Mouse (Mus musculus): ENCODE measurements around the gene Lingo2. TPM values are rescaled to one million over a fixed set of nuclear protein-coding genes. Genes with fewer than 3 reads are reported as not detected.

Gene Lingo2
- total and polyA plus RNA-seq, 3 experiments, result not detected

DNA sequence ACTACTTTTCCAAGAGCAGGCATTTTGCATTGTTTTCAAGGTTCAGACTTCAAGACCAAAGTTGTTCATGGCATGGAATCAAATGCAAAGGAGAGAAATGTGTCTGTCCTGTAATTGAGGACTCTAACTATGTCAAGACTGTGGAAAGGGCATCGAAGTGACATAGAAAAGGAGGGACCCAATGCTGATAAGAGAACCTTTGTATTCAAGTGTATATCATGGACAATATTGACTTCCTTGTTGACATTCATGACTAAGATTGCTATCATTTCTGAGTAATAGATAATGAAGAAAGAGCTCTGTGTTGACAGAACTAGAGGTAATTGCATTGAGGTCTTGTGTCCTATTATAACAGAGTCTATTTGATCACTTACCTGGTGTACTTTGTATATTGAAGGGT, 390.6 kb downstream of the Lingo2 start:
- no peaks in the 10 kb centered on the region for H3K36me3 ChIP-seq (ENCODE audit: control insufficient read depth in 1 of 2, insufficient read depth in 2 of 2, low read length in 2 of 2)
- no peaks in the 10 kb centered on the region for H3K9me3 ChIP-seq (replicated peaks; ENCODE audit: insufficient read depth, low read length)
- H3K9ac ChIP-seq (ENCODE audit: control insufficient read depth, low read depth, low read length, poor library complexity, severe bottlenecking), result no peak overlapping the region
- no peaks in the 10 kb centered on the region for H3K79me2 ChIP-seq (ENCODE audit: control insufficient read depth, insufficient read depth, low read length, poor library complexity)
- TF ChIP-seq CHD1 (IDR thresholded peaks at IDR 0.05; ENCODE audit: low read depth, low read length) (no peak), NELFE (IDR thresholded peaks at IDR 0.05; ENCODE audit: low read depth, low read length) (no peak), CHD2 (IDR thresholded peaks at IDR 0.05; ENCODE audit: low read length) (no peak), BHLHE40 (IDR thresholded peaks at IDR 0.05; ENCODE audit: borderline replicate concordance, low read depth, low read length) (no peak), USF1 (IDR thresholded peaks at IDR 0.05; ENCODE audit: low read depth, low read length) (no peak)
- no peak overlapping the region for H3K27ac ChIP-seq (ENCODE audit: control insufficient read depth, low read depth, low read length)
- H3K4me1 ChIP-seq (ENCODE audit: control insufficient read depth in 1 of 2, insufficient read depth in 2 of 2, low read length in 2 of 2), result no peaks in the 10 kb centered on the region
- H3K27me3 ChIP-seq (ENCODE audit: control insufficient read depth in 1 of 2, insufficient read depth in 2 of 2, low read length in 2 of 2), result no peaks in the 10 kb centered on the region
- DNase-seq (ENCODE audit: low read depth, low spot score), result no peak
- H3K4me3 ChIP-seq (ENCODE audit: control insufficient read depth in 1 of 2, insufficient read depth in 1 of 2, low read depth in 2 of 2, low read length in 2 of 2), result no peak overlapping the region

DNA sequence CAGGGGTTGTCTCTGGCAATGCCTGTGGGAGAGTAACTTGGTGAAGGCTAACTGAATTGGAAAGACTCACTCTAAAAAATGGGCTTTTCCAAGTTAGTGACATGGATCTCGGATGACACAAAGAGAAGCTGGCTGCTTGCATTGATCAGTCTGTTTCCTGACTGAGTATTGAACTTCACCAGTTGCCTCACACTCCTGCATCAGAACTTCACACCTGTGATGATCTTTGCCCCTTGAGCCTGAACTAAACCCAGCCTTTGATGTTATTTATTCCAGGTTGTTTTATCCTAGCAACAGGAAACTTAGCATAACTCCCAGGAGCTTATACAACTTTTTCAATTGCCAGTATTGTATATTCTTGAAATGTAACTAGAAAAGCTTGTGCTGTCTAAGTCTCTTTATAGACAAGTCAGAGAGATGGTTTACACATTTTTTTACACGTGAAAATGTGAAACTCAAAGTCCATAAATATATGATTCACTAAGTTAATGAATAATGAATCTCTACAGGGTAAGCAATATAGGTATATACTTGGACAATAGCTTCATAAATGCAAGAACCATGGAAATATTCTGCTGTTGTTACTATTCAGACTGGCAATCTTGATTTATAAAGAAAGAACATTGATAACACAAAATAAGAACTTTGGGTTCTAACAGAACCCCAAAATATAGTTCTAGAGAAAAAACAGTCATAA, 410.7 kb downstream of the Lingo2 start:
- Histone ChIP-seq H3K27me3 (ENCODE audit: control insufficient read depth in 1 of 2, insufficient read depth in 2 of 2, low read length in 2 of 2) (no peaks in the 10 kb centered on the region), H3K9me3 (replicated peaks; ENCODE audit: insufficient read depth, low read length) (no peaks in the 10 kb centered on the region), H3K9ac (ENCODE audit: control insufficient read depth, low read depth, low read length, poor library complexity, severe bottlenecking) (no peak overlapping the region), H3K4me1 (ENCODE audit: control insufficient read depth in 1 of 2, insufficient read depth in 2 of 2, low read length in 2 of 2) (no peaks in the 10 kb centered on the region), H3K27ac (ENCODE audit: control insufficient read depth, low read depth, low read length) (no peak overlapping the region), H3K79me2 (ENCODE audit: control insufficient read depth, insufficient read depth, low read length, poor library complexity) (no peaks in the 10 kb centered on the region), H3K4me3 (ENCODE audit: control insufficient read depth in 1 of 2, insufficient read depth in 1 of 2, low read depth in 2 of 2, low read length in 2 of 2) (no peak overlapping the region), H3K36me3 (ENCODE audit: control insufficient read depth in 1 of 2, insufficient read depth in 2 of 2, low read length in 2 of 2) (no peaks in the 10 kb centered on the region)
- no peak for DNase-seq (ENCODE audit: low read depth, low spot score)
- no peak for TF ChIP-seq MYB (IDR thresholded peaks at IDR 0.05; ENCODE audit: low read depth, low read length)
- TF ChIP-seq HCFC1 (IDR thresholded peaks at IDR 0.05; ENCODE audit: low read depth, low read length), result no peak
- TF ChIP-seq JUND (IDR thresholded peaks at IDR 0.05; ENCODE audit: low read depth, low read length), result no peak
- no peak for TF ChIP-seq KAT2A (conservative IDR thresholded peaks at IDR 0.05; ENCODE audit: low read depth, low read length)
- TF ChIP-seq USF1 (IDR thresholded peaks at IDR 0.05; ENCODE audit: low read depth, low read length), result no peak
- no peak for TF ChIP-seq ZNF384 (IDR thresholded peaks at IDR 0.05; ENCODE audit: low read depth, low read length)
- no peak for TF ChIP-seq MYC (IDR thresholded peaks at IDR 0.05; ENCODE audit: low read depth, low read length)
- TF ChIP-seq ELF1 (IDR thresholded peaks at IDR 0.05; ENCODE audit: low read depth, low read length), result no peak

DNA sequence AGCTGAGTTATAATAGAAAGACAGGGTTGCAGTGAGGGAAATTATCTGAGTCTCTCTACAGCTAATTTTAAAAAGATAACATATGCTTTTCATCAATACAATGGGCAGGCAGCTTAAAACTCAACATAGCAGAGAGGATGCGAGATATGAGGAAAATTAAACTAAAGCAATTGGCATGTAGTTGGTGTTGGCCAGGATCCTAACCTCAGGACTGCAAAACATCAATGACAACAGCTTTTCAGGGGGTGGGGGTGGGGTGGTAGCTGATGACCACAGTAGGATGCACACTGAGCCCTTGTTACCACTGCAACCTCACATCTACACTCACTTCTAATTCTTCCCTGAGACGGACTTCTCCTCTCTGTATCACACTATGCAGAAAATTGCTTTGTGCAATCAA, 417.7 kb downstream of the Lingo2 start:
- DNase-seq (ENCODE audit: low read depth, low spot score), result no peak
- no peak overlapping the region for H3K9ac ChIP-seq (ENCODE audit: control insufficient read depth, low read depth, low read length, poor library complexity, severe bottlenecking)
- H3K27ac ChIP-seq (ENCODE audit: control insufficient read depth, low read depth, low read length), result no peak overlapping the region
- H3K4me3 ChIP-seq (ENCODE audit: control insufficient read depth in 1 of 2, insufficient read depth in 1 of 2, low read depth in 2 of 2, low read length in 2 of 2), result no peak overlapping the region
- no peaks in the 10 kb centered on the region for H3K79me2 ChIP-seq (ENCODE audit: control insufficient read depth, insufficient read depth, low read length, poor library complexity)
- H3K4me1 ChIP-seq (ENCODE audit: control insufficient read depth in 1 of 2, insufficient read depth in 2 of 2, low read length in 2 of 2), result no peaks in the 10 kb centered on the region
- H3K36me3 ChIP-seq (ENCODE audit: control insufficient read depth in 1 of 2, insufficient read depth in 2 of 2, low read length in 2 of 2), result no peaks in the 10 kb centered on the region
- no peak for TF ChIP-seq MAX (IDR thresholded peaks at IDR 0.05; ENCODE audit: low read length)
- TF ChIP-seq ETS1 (IDR thresholded peaks at IDR 0.05; ENCODE audit: low read depth, low read length), result no peak
- TF ChIP-seq ZC3H11A (IDR thresholded peaks at IDR 0.05; ENCODE audit: low read depth, low read length), result no peak
- no peak for TF ChIP-seq GATA1 (IDR thresholded peaks at IDR 0.05; ENCODE audit: low read depth, low read length)
- no peak for TF ChIP-seq ZKSCAN1 (IDR thresholded peaks at IDR 0.05; ENCODE audit: low read depth, low read length)
- no peak for TF ChIP-seq E2F4 (IDR thresholded peaks at IDR 0.05; ENCODE audit: borderline replicate concordance, low read depth, low read length)
- H3K9me3 ChIP-seq (replicated peaks; ENCODE audit: insufficient read depth, low read length), result no peaks in the 10 kb centered on the region
- no peaks in the 10 kb centered on the region for H3K27me3 ChIP-seq (ENCODE audit: control insufficient read depth in 1 of 2, insufficient read depth in 2 of 2, low read length in 2 of 2)

Measured in MEL (cell line).